Mouse (Mus musculus): ENCODE measurements around the gene Tjp2. TPM values are rescaled to one million over a fixed set of nuclear protein-coding genes. Genes with fewer than 3 reads are reported as not detected.

Tjp2 gene
- polyA plus RNA-seq, 1 experiment from 2014 or later = 33.0 TPM

DNA sequence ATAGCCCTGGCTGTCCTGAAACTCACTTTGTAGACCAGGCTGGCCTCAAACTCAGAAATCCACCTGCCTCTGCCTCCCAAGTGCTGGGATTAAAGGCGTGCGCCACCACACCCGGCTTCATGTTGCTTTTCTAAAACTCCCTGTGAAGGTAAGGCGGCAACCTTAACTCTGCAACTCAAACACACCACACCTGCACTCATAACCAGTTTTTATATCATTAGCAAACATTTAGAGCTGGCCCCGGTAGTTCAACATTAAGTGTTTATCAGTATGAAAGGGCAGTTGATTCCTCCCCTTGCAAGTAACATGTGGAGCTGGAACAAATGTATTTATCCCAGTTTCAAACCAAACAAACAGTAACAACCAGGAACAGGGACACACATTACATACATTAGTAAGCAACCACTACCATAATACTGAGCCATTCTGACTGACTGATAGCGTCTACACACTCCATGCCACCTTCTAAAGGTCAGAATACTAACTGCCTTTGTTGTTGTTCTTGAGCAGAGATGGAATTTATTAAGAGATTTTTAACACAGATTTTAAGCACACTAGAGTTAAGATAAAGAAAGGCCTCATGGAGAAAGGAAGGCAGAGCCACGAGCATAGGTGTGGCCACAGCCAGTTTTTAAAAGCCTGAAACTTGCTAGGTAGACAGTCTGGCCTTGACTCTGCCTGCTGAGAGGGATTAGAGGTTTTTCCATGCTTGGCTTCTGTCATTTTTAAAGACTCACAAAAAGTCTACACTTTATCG, 101.1 kb downstream of the Tjp2 start:
- Histone ChIP-seq H3K9ac (ENCODE audit: low read depth, low read length) (no peak overlapping the region), H3K27ac (ENCODE audit: low read length) (no peak overlapping the region), H3K4me3 (ENCODE audit: low read length) (no peak overlapping the region), H3K27me3 (replicated peaks; ENCODE audit: control insufficient read depth, insufficient read depth, low read length) (no peaks in the 10 kb centered on the region), H3K36me3 (ENCODE audit: control insufficient read depth, insufficient read depth, low read length) (0 out of 2 replicates have a peak, but pooled peaks cover 7% of the 10 kb centered on the region), H3K4me2 (ENCODE audit: low read depth, low read length) (no peak overlapping the region), H3K4me1 (ENCODE audit: control insufficient read depth, insufficient read depth, low read length) (peaks cover 2% of the 10 kb centered on the region; the same call in 1 of the 2 replicates), H3K9me3 (ENCODE audit: control insufficient read depth, low read length) (no peaks in the 10 kb centered on the region)
- 79% methylated on average over 8 of the region's 8 CpGs for WGBS
- ATAC-seq = no peak

DNA sequence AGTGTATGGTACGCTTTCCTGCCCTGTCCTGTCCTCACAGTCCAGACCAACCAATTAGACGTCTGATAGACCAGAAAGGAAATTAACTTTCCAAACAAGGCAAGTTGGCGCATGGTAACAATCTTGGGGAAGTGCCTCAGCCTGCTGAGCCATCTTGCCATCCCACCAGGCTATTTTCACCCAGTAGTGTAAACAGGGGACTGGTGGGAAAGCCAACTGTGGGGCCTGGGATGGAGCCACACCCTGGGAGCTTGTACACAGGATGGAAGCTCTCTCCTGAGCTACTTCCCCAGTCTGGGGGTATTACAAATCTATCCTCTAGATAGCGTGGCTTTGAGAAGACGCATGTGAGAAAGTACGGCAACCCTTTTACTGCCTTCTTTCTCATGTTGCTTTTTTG, 101.7 kb downstream of the Tjp2 start:
- Histone ChIP-seq H3K4me2 (ENCODE audit: low read depth, low read length) (no peak overlapping the region), H3K27ac (ENCODE audit: low read length) (no peak overlapping the region), H3K9ac (ENCODE audit: low read depth, low read length) (no peak overlapping the region), H3K9me3 (ENCODE audit: control insufficient read depth, low read length) (no peaks in the 10 kb centered on the region), H3K4me3 (ENCODE audit: low read length) (no peak overlapping the region), H3K27me3 (replicated peaks; ENCODE audit: control insufficient read depth, insufficient read depth, low read length) (no peaks in the 10 kb centered on the region), H3K4me1 (ENCODE audit: control insufficient read depth, insufficient read depth, low read length) (peaks cover 2% of the 10 kb centered on the region; the same call in 1 of the 2 replicates), H3K36me3 (ENCODE audit: control insufficient read depth, insufficient read depth, low read length) (0 out of 2 replicates have a peak, but pooled peaks cover 4% of the 10 kb centered on the region)
- no peak for ATAC-seq
- WGBS = 89% methylated on average over 6 of the region's 6 CpGs

DNA sequence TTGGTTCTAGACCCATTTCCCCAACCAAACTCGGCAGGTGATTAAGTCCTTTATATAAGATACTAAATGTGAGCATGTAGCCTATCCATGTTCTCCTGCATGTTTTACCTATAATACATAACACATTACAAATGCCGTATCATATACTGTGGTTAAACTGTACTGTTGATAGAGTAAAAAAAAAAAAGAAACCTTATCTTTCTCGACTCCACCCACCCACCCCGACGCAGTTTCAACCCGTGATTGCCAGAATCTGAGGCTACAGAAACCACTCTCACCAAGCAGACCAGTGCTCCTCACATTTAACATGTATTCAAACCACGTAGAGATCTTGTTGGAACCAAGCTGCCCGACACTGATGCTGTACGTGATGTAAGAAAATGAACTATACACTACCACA, 102.2 kb downstream of the Tjp2 start:
- H3K9me3 ChIP-seq (ENCODE audit: control insufficient read depth, low read length) = no peaks in the 10 kb centered on the region
- 88% methylated on average over 9 of the region's 9 CpGs for WGBS
- no peak overlapping the region for H3K27ac ChIP-seq (ENCODE audit: low read length)
- H3K4me3 ChIP-seq (ENCODE audit: low read length) = no peak overlapping the region
- H3K36me3 ChIP-seq (ENCODE audit: control insufficient read depth, insufficient read depth, low read length) = 0 out of 2 replicates have a peak, but pooled peaks cover 4% of the 10 kb centered on the region
- peaks cover 2% of the 10 kb centered on the region; the same call in 1 of the 2 replicates for H3K4me1 ChIP-seq (ENCODE audit: control insufficient read depth, insufficient read depth, low read length)
- H3K9ac ChIP-seq (ENCODE audit: low read depth, low read length) = no peak overlapping the region
- no peak overlapping the region for H3K4me2 ChIP-seq (ENCODE audit: low read depth, low read length)
- H3K27me3 ChIP-seq (replicated peaks; ENCODE audit: control insufficient read depth, insufficient read depth, low read length) = no peaks in the 10 kb centered on the region
- no peak for ATAC-seq

- H3K27me3 ChIP-seq (replicated peaks; ENCODE audit: control insufficient read depth, insufficient read depth, low read length) = no peaks in the 10 kb centered on the region
- H3K4me2 ChIP-seq (ENCODE audit: low read depth, low read length) = no peak overlapping the region
- peaks cover 2% of the 10 kb centered on the region; the same call in 1 of the 2 replicates for H3K4me1 ChIP-seq (ENCODE audit: control insufficient read depth, insufficient read depth, low read length)
- H3K36me3 ChIP-seq (ENCODE audit: control insufficient read depth, insufficient read depth, low read length) = peaks cover 6% of the 10 kb centered on the region; the same call in 1 of the 2 replicates
- ATAC-seq = no peak
- no peak overlapping the region for H3K4me3 ChIP-seq (ENCODE audit: low read length)
- H3K9me3 ChIP-seq (ENCODE audit: control insufficient read depth, low read length) = no peaks in the 10 kb centered on the region
- 85% methylated on average over 4 of the region's 4 CpGs for WGBS
- no peak overlapping the region for H3K27ac ChIP-seq (ENCODE audit: low read length)
- no peak overlapping the region for H3K9ac ChIP-seq (ENCODE audit: low read depth, low read length)
Observed at GRCm38 (mm10) chr19:24120811-24121210, 104.0 kb downstream of the Tjp2 start.

- Histone ChIP-seq H3K27me3 (replicated peaks; ENCODE audit: control insufficient read depth, insufficient read depth, low read length) (no peaks in the 10 kb centered on the region), H3K9ac (ENCODE audit: low read depth, low read length) (no peak overlapping the region), H3K4me3 (ENCODE audit: low read length) (no peak overlapping the region), H3K36me3 (ENCODE audit: control insufficient read depth, insufficient read depth, low read length) (peaks cover 8% of the 10 kb centered on the region; the same call in 1 of the 2 replicates), H3K4me1 (ENCODE audit: control insufficient read depth, insufficient read depth, low read length) (no peaks in the 10 kb centered on the region; the same call in 1 of the 2 replicates), H3K27ac (ENCODE audit: low read length) (no peak overlapping the region), H3K4me2 (ENCODE audit: low read depth, low read length) (no peak overlapping the region), H3K9me3 (ENCODE audit: control insufficient read depth, low read length) (no peaks in the 10 kb centered on the region)
- 70% methylated on average over 9 of the region's 9 CpGs for WGBS
- no peak for ATAC-seq
Observed at GRCm38 (mm10) chr19:24118775-24119174, 106.1 kb downstream of the Tjp2 start.

GRCm38 (mm10) chr19:24111581-24111980, 113.2 kb downstream of the Tjp2 start:
- no peak for ATAC-seq
- WGBS = 97% methylated on average over 7 of the region's 7 CpGs
- H3K9me3 ChIP-seq (ENCODE audit: control insufficient read depth, low read length) = no peaks in the 10 kb centered on the region

GRCm38 (mm10) chr19:24107707-24108106, 117.1 kb downstream of the Tjp2 start:
- Histone ChIP-seq H3K27ac (ENCODE audit: low read length) (no peak overlapping the region), H3K27me3 (replicated peaks; ENCODE audit: control insufficient read depth, insufficient read depth, low read length) (no peaks in the 10 kb centered on the region)
- 87% methylated on average over 12 of the region's 12 CpGs for WGBS

More at GRCm38 (mm10) chr19:24111581-24111980, 113.2 kb downstream of the Tjp2 start:
- no peaks in the 10 kb centered on the region for H3K4me1 ChIP-seq (ENCODE audit: control insufficient read depth, insufficient read depth, low read length)
- no peak overlapping the region for H3K4me2 ChIP-seq (ENCODE audit: low read depth, low read length)
- no peak overlapping the region for H3K9ac ChIP-seq (ENCODE audit: low read depth, low read length)
- peaks cover 22% of the 10 kb centered on the region for H3K36me3 ChIP-seq (ENCODE audit: control insufficient read depth, insufficient read depth, low read length)
- H3K4me3 ChIP-seq (ENCODE audit: low read length) = no peak overlapping the region
- no peak overlapping the region for H3K27ac ChIP-seq (ENCODE audit: low read length)
- H3K27me3 ChIP-seq (replicated peaks; ENCODE audit: control insufficient read depth, insufficient read depth, low read length) = no peaks in the 10 kb centered on the region

GRCm38 (mm10) chr19:24103802-24104201, 121.0 kb downstream of the Tjp2 start:
- Histone ChIP-seq H3K27ac (ENCODE audit: low read length) (no peak overlapping the region), H3K9me3 (ENCODE audit: control insufficient read depth, low read length) (no peaks in the 10 kb centered on the region), H3K9ac (ENCODE audit: low read depth, low read length) (no peak overlapping the region), H3K36me3 (ENCODE audit: control insufficient read depth, insufficient read depth, low read length) (peaks cover 6% of the 10 kb centered on the region; the same call in 1 of the 2 replicates), H3K4me1 (ENCODE audit: control insufficient read depth, insufficient read depth, low read length) (no peaks in the 10 kb centered on the region), H3K4me3 (ENCODE audit: low read length) (no peak overlapping the region), H3K27me3 (replicated peaks; ENCODE audit: control insufficient read depth, insufficient read depth, low read length) (no peaks in the 10 kb centered on the region), H3K4me2 (ENCODE audit: low read depth, low read length) (no peak overlapping the region)
- 77% methylated on average over 3 of the region's 3 CpGs for WGBS
- ATAC-seq = no peak

More at GRCm38 (mm10) chr19:24107707-24108106, 117.1 kb downstream of the Tjp2 start:
- no peak overlapping the region for H3K4me2 ChIP-seq (ENCODE audit: low read depth, low read length)
- no peaks in the 10 kb centered on the region for H3K9me3 ChIP-seq (ENCODE audit: control insufficient read depth, low read length)
- no peak overlapping the region for H3K4me3 ChIP-seq (ENCODE audit: low read length)
- no peak for ATAC-seq
- H3K4me1 ChIP-seq (ENCODE audit: control insufficient read depth, insufficient read depth, low read length) = no peaks in the 10 kb centered on the region
- H3K36me3 ChIP-seq (ENCODE audit: control insufficient read depth, insufficient read depth, low read length) = peaks cover 18% of the 10 kb centered on the region
- H3K9ac ChIP-seq (ENCODE audit: low read depth, low read length) = no peak overlapping the region

GRCm38 (mm10) chr19:24102562-24103126, 122.2 kb downstream of the Tjp2 start:
- Histone ChIP-seq H3K9ac (ENCODE audit: low read depth, low read length) (no peak overlapping the region), H3K27ac (ENCODE audit: low read length) (no peak overlapping the region), H3K9me3 (ENCODE audit: control insufficient read depth, low read length) (no peaks in the 10 kb centered on the region), H3K36me3 (ENCODE audit: control insufficient read depth, insufficient read depth, low read length) (no peaks in the 10 kb centered on the region), H3K4me1 (ENCODE audit: control insufficient read depth, insufficient read depth, low read length) (no peaks in the 10 kb centered on the region), H3K4me3 (ENCODE audit: low read length) (no peak overlapping the region), H3K27me3 (replicated peaks; ENCODE audit: control insufficient read depth, insufficient read depth, low read length) (no peaks in the 10 kb centered on the region), H3K4me2 (ENCODE audit: low read depth, low read length) (no peak overlapping the region)
- no peak for ATAC-seq
- 83% methylated on average over 10 of the region's 10 CpGs for WGBS
